Mouse (Mus musculus) cerebellum, adult 2 months (tissue): Measurements from ENCODE around the gene Tbc1d20.

ENCODE experiments used
- CTCF ChIP-seq: fragments of 200-500 bp; IDR thresholded peaks from 2 replicates; pipeline ENCODE4 v1.5.1; 2011; ENCODE audit warnings: low read depth, mild to moderate bottlenecking, control low read depth, low read length, moderate library complexity, borderline replicate concordance; ENCODE audit not compliant: insufficient read depth
- POLR2A ChIP-seq: fragments of 200-500 bp; IDR thresholded peaks from 2 replicates; pipeline ENCODE4 v1.6.1; 2011; ENCODE audit warnings: low read length, control low read depth, borderline replicate concordance; ENCODE audit not compliant: insufficient read depth

- no peak for TF ChIP-seq CTCF
- no peak for TF ChIP-seq POLR2A
Measured at GRCm38 (mm10) chr2:152327980-152328379, 34.4 kb downstream of the Tbc1d20 start.
